Mouse (Mus musculus) MEL (cell line): ENCODE measurements at regions not wholly inside any gene's neighbourhood (a gene's known extent, or its start where the extent isn't known, plus 50 kb on each side); places are given as distances from the start of the nearest gene placed in this dataset.

Source experiments
- BHLHE40 ChIP-seq: IDR thresholded peaks from 2 replicates; pipeline ENCODE4 v1.6.1; 2012; ENCODE audit warnings: low read depth, mild to moderate bottlenecking, inconsistent platforms, low read length, improper control_type of control experiment, borderline replicate concordance
- CHD1 ChIP-seq: IDR thresholded peaks from 2 replicates; pipeline ENCODE4 v1.6.1; 2012; ENCODE audit warnings: low read depth, mild to moderate bottlenecking, inconsistent platforms, low read length, improper control_type of control experiment
- CTCF ChIP-seq, 3 experiments: IDR thresholded peaks in 2 of 3; conservative IDR thresholded peaks in 1 of 3; 2 replicates each; pipeline ENCODE4 v1.5.1; 2011 to 2012; ENCODE audit warnings: low read length in 3 of 3, low read depth in 2 of 3, mild to moderate bottlenecking in 2 of 3, improper control_type of control experiment in 1 of 3, inconsistent platforms in 1 of 3, mixed read lengths in 1 of 3, moderate library complexity in 1 of 3; ENCODE audit not compliant: control insufficient read depth in 1 of 3, insufficient read depth in 1 of 3, poor library complexity in 1 of 3, severe bottlenecking in 1 of 3
- E2F4 ChIP-seq: IDR thresholded peaks from 2 replicates; pipeline ENCODE4 v1.6.1; 2011; ENCODE audit warnings: low read depth, low read length, improper control_type of control experiment, borderline replicate concordance
- GABPA ChIP-seq: IDR thresholded peaks from 2 replicates; pipeline ENCODE4 v1.6.1; 2012; ENCODE audit warnings: low read depth, mild to moderate bottlenecking, inconsistent platforms, low read length, improper control_type of control experiment, moderate library complexity
- HCFC1 ChIP-seq: IDR thresholded peaks from 2 replicates; pipeline ENCODE4 v1.6.1; 2012; ENCODE audit warnings: low read depth, mild to moderate bottlenecking, inconsistent platforms, low read length, improper control_type of control experiment, moderate library complexity
- MAFK ChIP-seq: IDR thresholded peaks from 2 replicates; pipeline ENCODE4 v1.6.1; 2011; ENCODE audit warnings: low read depth, mild to moderate bottlenecking, low read length, improper control_type of control experiment, borderline replicate concordance
- MAX ChIP-seq: IDR thresholded peaks from 2 replicates; pipeline ENCODE4 v1.6.1; 2011; ENCODE audit warnings: low read length, improper control_type of control experiment
- POLR2A ChIP-seq, 2 experiments: IDR thresholded peaks; 2 replicates each; pipeline ENCODE4 v1.6.1; 2011 to 2012; ENCODE audit warnings: low read length in 2 of 2, mild to moderate bottlenecking in 2 of 2, control low read depth in 1 of 2, improper control_type of control experiment in 1 of 2, low read depth in 1 of 2, moderate library complexity in 1 of 2; ENCODE audit not compliant: control insufficient read depth in 1 of 2, insufficient read depth in 1 of 2, poor library complexity in 1 of 2
- POLR2AphosphoS5 ChIP-seq: IDR thresholded peaks from 2 replicates; pipeline ENCODE4 v1.6.1; 2012; ENCODE audit warnings: low read depth, borderline replicate concordance, mild to moderate bottlenecking, inconsistent platforms, low read length, moderate library complexity, mixed read lengths

DNA sequence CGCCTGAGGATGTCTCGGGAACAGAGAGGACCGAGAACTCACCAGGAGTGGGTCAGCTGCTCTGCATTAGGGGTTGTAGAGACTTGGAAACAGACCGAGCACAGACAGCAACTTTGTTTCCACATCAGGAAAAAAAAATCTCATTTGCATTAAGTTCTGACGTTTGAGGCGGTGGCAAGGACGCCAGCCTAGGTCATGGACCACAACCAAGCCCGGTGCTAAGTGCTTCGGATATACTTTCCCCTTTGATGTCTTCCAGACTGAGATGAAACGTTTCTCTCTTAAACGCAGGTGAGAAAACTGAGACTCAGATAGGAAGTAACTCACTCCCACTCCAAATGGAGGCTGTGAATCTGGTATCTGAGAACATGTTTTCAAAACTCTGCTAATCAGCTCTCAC, 169.9 kb downstream of the Fam43a start:
- TF ChIP-seq POLR2AphosphoS5 (no peak), MAX (no peak), MAFK (no peak), CTCF (IDR thresholded peaks at IDR 0.05 in 2 of 3, conservative IDR thresholded peaks at IDR 0.05 in 1 of 3; ENCODE audit: control insufficient read depth in 1 of 3, insufficient read depth in 1 of 3, low read depth in 2 of 3, low read length in 3 of 3, poor library complexity in 1 of 3, severe bottlenecking in 1 of 3) (no peak), BHLHE40 (no peak), GABPA (no peak), E2F4 (no peak), HCFC1 (no peak), CHD1 (no peak), POLR2A (IDR thresholded peaks at IDR 0.05; ENCODE audit: control insufficient read depth in 1 of 2, insufficient read depth in 1 of 2, low read depth in 1 of 2, low read length in 2 of 2, poor library complexity in 1 of 2) (no peak)
